Mouse (Mus musculus) liver, postnatal 0 days (tissue): ENCODE data around the gene Olfr122.

ENCODE experiments used
- CTCF ChIP-seq: sonication (generic); IDR thresholded peaks from 2 replicates; pipeline ENCODE4 v1.5.1; 2016; ENCODE audit warnings: antibody characterized with exemption, low read depth
- EP300 ChIP-seq: IDR thresholded peaks from 2 replicates; pipeline ENCODE4 v1.6.1; 2016; ENCODE audit warnings: antibody characterized with exemption, low read depth, mild to moderate bottlenecking

DNA sequence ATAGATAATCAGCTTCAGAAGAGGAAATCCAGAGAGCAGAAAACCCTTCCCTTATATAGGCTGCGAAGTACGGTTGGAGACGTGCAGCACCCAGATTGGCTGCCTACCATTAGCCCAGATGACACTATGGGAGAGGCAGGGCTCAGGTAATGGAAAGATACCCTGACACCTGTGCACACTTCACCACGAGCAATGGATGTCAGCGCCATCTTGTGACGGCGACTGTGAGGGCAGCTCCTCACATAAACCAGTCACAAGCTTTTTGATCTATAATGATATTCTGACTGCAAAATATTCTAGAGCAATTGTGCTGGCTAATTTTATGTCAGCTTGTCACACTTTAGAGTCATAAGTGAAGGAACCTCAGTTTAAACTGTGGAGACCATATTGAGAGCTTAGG is 30.3 kb upstream of the Olfr122 start:
- TF ChIP-seq EP300 (no peak), CTCF (no peak)
